27 mouse cellular contexts compared by ENCODE assay signal in the genomic region with DNA sequence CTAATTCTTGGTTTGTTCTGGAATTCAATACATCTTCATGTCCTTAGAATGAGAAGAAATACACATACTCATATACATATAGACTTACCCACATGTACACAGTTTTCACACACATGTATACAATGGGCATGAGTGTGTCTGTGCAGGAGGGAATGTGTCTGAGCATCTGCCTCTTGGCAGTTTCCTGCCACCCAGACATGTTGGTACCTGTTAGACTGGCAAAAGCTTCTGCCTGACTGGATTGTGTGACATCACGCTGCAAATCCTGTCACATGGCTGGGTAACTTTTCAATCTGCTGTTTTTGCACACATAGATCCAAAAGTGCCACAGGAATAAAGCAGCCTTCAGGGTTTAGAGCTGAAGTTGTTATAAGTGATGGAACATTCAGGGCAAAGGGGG.
"Had no signal": no experiment of that assay in that cellular context is flagged by ENCODE, and none has a peak within 500 bp of the region (broad histone marks: within the 10 kb centered on the region; RNA-seq: fewer than 3 reads in every experiment).

No protein-coding gene starts in this region.

- H3K36me3 ChIP-seq: heart, embryonic 13.5 days; heart, embryonic 15.5 days; hindbrain, embryonic 13.5 days; hindbrain, embryonic 15.5 days; kidney, embryonic 15.5 days; limb, embryonic 10.5 days; limb, embryonic 12.5 days; liver, embryonic 13.5 days had no signal

- H3K4me2 ChIP-seq: heart, embryonic 11.5 days; heart, embryonic 13.5 days; heart, embryonic 15.5 days; hindbrain, embryonic 13.5 days; hindbrain, embryonic 15.5 days; kidney, embryonic 15.5 days; limb, embryonic 12.5 days; liver, embryonic 11.5 days; liver, embryonic 13.5 days had no signal

- DNase-seq: gastrocnemius, adult 2 months; gastrocnemius, postnatal 10 days; gastrocnemius, postnatal 25 days; heart, adult 11 months; heart, adult 2 months; heart, postnatal 14 days; heart, postnatal 36 days; kidney, adult 11 months; kidney, adult 2 months; kidney, adult 9 months; kidney, postnatal 14 days; kidney, postnatal 36 days; layer of hippocampus, adult 9-11 months; layer of hippocampus, postnatal 36 days; liver; liver, embryonic 13.5 days had no signal

- H3K4me3 ChIP-seq: gastrocnemius, adult 2 months; heart, adult 2 months; heart, embryonic 13.5 days; heart, embryonic 15.5 days; hindbrain, embryonic 13.5 days; hindbrain, embryonic 15.5 days; kidney, embryonic 15.5 days; limb, embryonic 10.5 days; limb, embryonic 12.5 days; liver, embryonic 13.5 days had no signal

- ATAC-seq: intestine, embryonic 16.5 days had no signal

- H3K4me1 ChIP-seq: hindbrain, embryonic 13.5 days; hindbrain, embryonic 15.5 days; liver, embryonic 13.5 days had no signal

- H3K9ac ChIP-seq: heart, embryonic 13.5 days; heart, embryonic 15.5 days; hindbrain, embryonic 13.5 days; hindbrain, embryonic 15.5 days; kidney, embryonic 15.5 days; limb, embryonic 12.5 days; liver, embryonic 13.5 days had no signal

- H3K27ac ChIP-seq: gastrocnemius, adult 2 months; heart, adult 2 months; heart, embryonic 13.5 days; heart, embryonic 15.5 days; hindbrain, embryonic 13.5 days; hindbrain, embryonic 15.5 days; kidney, embryonic 15.5 days; kidney, postnatal 0 days; limb, embryonic 10.5 days; limb, embryonic 12.5 days; liver, embryonic 13.5 days had no signal

- H3K27me3 ChIP-seq: heart, embryonic 13.5 days; heart, embryonic 15.5 days; hindbrain, embryonic 13.5 days; hindbrain, embryonic 15.5 days; kidney, embryonic 15.5 days; liver, embryonic 13.5 days had no signal

- H3K9me3 ChIP-seq: heart, embryonic 13.5 days; heart, embryonic 15.5 days; hindbrain, embryonic 13.5 days; hindbrain, embryonic 15.5 days; kidney, embryonic 15.5 days; limb, embryonic 10.5 days; limb, embryonic 12.5 days; liver, embryonic 13.5 days had no signal
